Mouse (Mus musculus): Measurements from ENCODE around the gene Epb41l2. TPM values are rescaled to one million over a fixed set of nuclear protein-coding genes. Genes with fewer than 3 reads are reported as not detected.

The Epb41l2 gene
- polyA plus RNA-seq, 1 experiment from 2014 or later, result 41.3 TPM

DNA sequence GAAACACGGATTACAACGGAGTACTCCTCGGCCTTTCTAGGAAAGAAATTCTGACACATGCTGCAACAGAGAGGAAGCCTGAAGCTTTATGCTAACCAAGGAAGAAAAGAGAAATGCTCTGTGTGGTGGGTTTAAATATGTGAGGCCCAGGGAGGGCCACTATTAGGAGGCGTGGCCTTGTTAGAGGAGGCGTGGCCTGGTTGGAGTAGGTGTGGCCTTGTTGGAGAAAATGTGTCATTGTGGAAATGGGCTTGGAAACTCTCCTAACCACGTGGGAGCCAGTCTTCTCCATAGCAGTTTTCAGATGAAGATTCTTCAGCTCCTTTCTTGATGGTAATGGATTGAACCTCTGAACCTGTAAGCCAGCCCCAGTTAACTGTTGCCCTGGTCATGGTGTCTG is 32.1 kb upstream of the Epb41l2 start:
- no peak for ATAC-seq
- CTCF ChIA-PET, result no interaction called here
- POLR2A ChIA-PET, result no interaction called here
- in situ Hi-C loops (cut with MboI; ENCODE audit: low pct_unique_long_range_greater_than_20kb), result no loop called here
- no peaks in the 10 kb centered on the region for H3K27me3 ChIP-seq
- no peak for TF ChIP-seq CTCF (IDR thresholded peaks at IDR 0.05)
- no peak for DNase-seq (ENCODE audit: low read depth, low spot score)

GRCm38 (mm10) chr10:25330094-25330493 is 29.5 kb upstream of the Epb41l2 start:
- H3K27me3 ChIP-seq, result no peaks in the 10 kb centered on the region
- no peak for ATAC-seq
- in situ Hi-C loops (cut with MboI; ENCODE audit: low pct_unique_long_range_greater_than_20kb), result no loop called here
- ChIA-PET POLR2A (interaction anchor here (1.5 kb wide), 1 partner anchor 33 kb away, joined by 6 read pairs; no protein-coding TSS in a partner anchor), CTCF (interaction anchor here (1.2 to 1.4 kb wide), 2 partner anchors 20 to 25 kb away, joined by 3 to 6 read pairs; no protein-coding TSS in a partner anchor)
- DNase-seq (ENCODE audit: low read depth, low spot score), result no peak
- no peak for TF ChIP-seq CTCF (IDR thresholded peaks at IDR 0.05)

GRCm38 (mm10) chr10:25331321-25332049 is 28.1 kb upstream of the Epb41l2 start:
- POLR2A ChIA-PET, result interaction anchor here (1.1 to 1.5 kb wide), 2 partner anchors 29 to 34 kb away, joined by 3 to 6 read pairs; no protein-coding TSS in a partner anchor
- CTCF ChIA-PET, result interaction anchor here (0.9 to 1.4 kb wide), 4 partner anchors 9 to 22 kb away, joined by 3 read pairs; no protein-coding TSS in a partner anchor
- DNase-seq (ENCODE audit: low read depth, low spot score), result no peak
- ATAC-seq, result peak; percentile 62
- in situ Hi-C loops (cut with MboI; ENCODE audit: low pct_unique_long_range_greater_than_20kb), result no loop called here
- TF ChIP-seq CTCF (IDR thresholded peaks at IDR 0.05), result no peak
- no peaks in the 10 kb centered on the region for H3K27me3 ChIP-seq

GRCm38 (mm10) chr10:25333390-25334079 is 26.1 kb upstream of the Epb41l2 start:
- CTCF ChIA-PET, result no interaction called here
- DNase-seq (ENCODE audit: low read depth, low spot score) (no peak), ATAC-seq (no peak)
- in situ Hi-C loops (cut with MboI; ENCODE audit: low pct_unique_long_range_greater_than_20kb), result no loop called here
- no peak for TF ChIP-seq CTCF (IDR thresholded peaks at IDR 0.05)
- POLR2A ChIA-PET, result no interaction called here
- no peaks in the 10 kb centered on the region for H3K27me3 ChIP-seq

- DNase-seq (ENCODE audit: low read depth, low spot score), result no peak
- in situ Hi-C loops (cut with MboI; ENCODE audit: low pct_unique_long_range_greater_than_20kb), result no loop called here
- ATAC-seq, result peak; percentile 79
- no peaks in the 10 kb centered on the region for H3K27me3 ChIP-seq
- ChIA-PET POLR2A (interaction anchor here (0.6 kb wide), 1 partner anchor 43 kb away, joined by 6 read pairs; no protein-coding TSS in a partner anchor), CTCF (interaction anchor here (1.1 to 1.4 kb wide), 3 partner anchors 9 to 149 kb away, joined by 3 to 4 read pairs (median 3); no protein-coding TSS in a partner anchor)
- TF ChIP-seq CTCF (IDR thresholded peaks at IDR 0.05), result no peak
Measured at GRCm38 (mm10) chr10:25340675-25341074, 18.9 kb upstream of the Epb41l2 start.

- in situ Hi-C loops (cut with MboI; ENCODE audit: low pct_unique_long_range_greater_than_20kb), result no loop called here
- no peak for TF ChIP-seq CTCF (IDR thresholded peaks at IDR 0.05)
- ChIA-PET CTCF (interaction anchor here (0.8 to 1.4 kb wide), 2 partner anchors 11 to 27 kb away, joined by 3 read pairs; no protein-coding TSS in a partner anchor), POLR2A (no interaction called here)
- no peak for DNase-seq (ENCODE audit: low read depth, low spot score)
- no peak for ATAC-seq
- no peaks in the 10 kb centered on the region for H3K27me3 ChIP-seq
Measured at GRCm38 (mm10) chr10:25342801-25343200, 16.8 kb upstream of the Epb41l2 start.

GRCm38 (mm10) chr10:25353941-25354340 is 5.7 kb upstream of the Epb41l2 start:
- DNase-seq (ENCODE audit: low read depth, low spot score) (no peak), ATAC-seq (no peak)
- in situ Hi-C loops (cut with MboI; ENCODE audit: low pct_unique_long_range_greater_than_20kb), result no loop called here
- no peak for TF ChIP-seq CTCF (IDR thresholded peaks at IDR 0.05)
- POLR2A ChIA-PET, result no interaction called here
- CTCF ChIA-PET, result no interaction called here
- H3K27me3 ChIP-seq, result no peaks in the 10 kb centered on the region

- ChIA-PET CTCF (no interaction called here), POLR2A (no interaction called here)
- DNase-seq (ENCODE audit: low read depth, low spot score), result no peak
- H3K27me3 ChIP-seq, result no peaks in the 10 kb centered on the region
- ATAC-seq, result no peak
- in situ Hi-C loops (cut with MboI; ENCODE audit: low pct_unique_long_range_greater_than_20kb), result no loop called here
- no peak for TF ChIP-seq CTCF (IDR thresholded peaks at IDR 0.05)
Measured at GRCm38 (mm10) chr10:25354390-25354789, 5.2 kb upstream of the Epb41l2 start.

DNA sequence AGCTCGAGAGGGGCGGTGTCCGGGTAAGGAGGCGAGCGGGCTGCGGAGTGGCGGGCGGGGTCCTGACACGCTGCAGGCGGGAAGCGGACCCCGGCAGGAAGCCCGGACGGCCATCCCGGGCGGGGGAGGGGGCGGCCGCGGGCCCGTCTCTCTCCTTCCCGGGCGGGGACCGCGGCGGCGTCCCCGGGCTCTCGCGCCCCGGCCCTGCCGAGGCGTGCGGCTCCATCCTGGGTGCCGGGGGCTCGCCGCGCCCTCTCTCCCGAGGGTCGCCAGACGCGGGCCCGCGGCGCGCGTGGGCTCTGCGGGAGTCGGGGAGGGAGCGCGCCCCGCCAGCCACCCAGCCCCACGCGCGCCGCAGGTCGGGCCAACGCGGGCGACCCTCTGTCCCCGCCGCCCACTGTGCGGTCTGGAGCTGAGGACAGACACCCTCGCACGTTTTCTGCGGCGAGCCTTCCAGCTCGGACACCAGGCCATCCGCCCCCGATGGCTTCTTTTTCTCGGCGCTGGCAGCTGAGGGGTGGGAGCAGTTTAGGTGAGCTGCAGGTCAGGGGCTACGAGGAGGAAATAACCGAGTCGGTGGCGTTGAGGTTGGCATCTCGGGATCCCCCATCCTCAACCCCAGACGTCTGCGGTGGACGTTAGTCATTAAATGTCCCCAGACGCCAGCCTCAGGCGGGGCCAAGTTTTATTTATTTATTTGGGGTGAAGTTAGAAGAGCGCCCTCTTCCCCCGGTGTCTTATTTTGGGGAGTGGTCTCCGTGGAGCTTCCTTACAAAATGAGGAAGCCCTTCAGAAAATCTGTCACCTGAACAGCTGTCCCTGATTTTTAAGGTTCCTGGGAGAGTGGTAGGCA is 587 bp downstream of the Epb41l2 start:
- ATAC-seq (peak; percentile 34), DNase-seq (ENCODE audit: low read depth, low spot score) (no peak)
- TF ChIP-seq CTCF (IDR thresholded peaks at IDR 0.05), result peak; percentile 43
- no peaks in the 10 kb centered on the region for H3K27me3 ChIP-seq
- ChIA-PET CTCF (interaction anchor here (1.2 to 1.4 kb wide), 3 partner anchors 11 to 121 kb away, joined by 3 to 5 read pairs (median 3); no protein-coding TSS in a partner anchor), POLR2A (interaction anchor here (1.0 kb wide), 1 partner anchor 11 kb away, joined by 3 read pairs; no protein-coding TSS in a partner anchor)
- in situ Hi-C loops (cut with MboI; ENCODE audit: low pct_unique_long_range_greater_than_20kb), result loop anchor here (5.0 to 10.0 kb wide), 2 partner anchors 63 to 125 kb away; no protein-coding TSS in a partner anchor

DNA sequence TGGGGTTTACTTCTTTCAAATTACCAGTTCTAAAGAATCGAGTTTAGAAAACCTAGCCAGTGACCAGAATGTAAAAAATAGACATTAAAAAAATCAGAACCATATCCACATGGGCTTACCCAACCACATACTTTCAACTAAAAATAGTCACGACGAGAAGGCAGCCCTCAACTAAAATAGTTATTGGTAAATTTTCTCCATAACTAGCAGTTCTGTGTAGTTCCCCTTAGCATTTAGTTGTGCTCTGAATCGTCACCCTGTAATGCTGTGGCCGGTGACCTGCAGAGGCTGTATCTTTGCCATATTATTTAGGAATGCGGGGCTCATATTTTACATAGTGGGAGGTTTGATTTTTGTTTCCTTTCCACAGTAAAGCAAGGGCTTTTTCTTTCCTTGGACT is 2.6 kb downstream of the Epb41l2 start:
- ChIA-PET CTCF (interaction anchor here (1.2 to 1.7 kb wide), 4 partner anchors 9 to 127 kb away, joined by 3 to 5 read pairs (median 3); no protein-coding TSS in a partner anchor), POLR2A (no interaction called here)
- ATAC-seq (no peak), DNase-seq (ENCODE audit: low read depth, low spot score) (no peak)
- no peaks in the 10 kb centered on the region for H3K27me3 ChIP-seq
- no peak for TF ChIP-seq CTCF (IDR thresholded peaks at IDR 0.05)
- in situ Hi-C loops (cut with MboI; ENCODE audit: low pct_unique_long_range_greater_than_20kb), result loop anchor here (5.0 to 10.0 kb wide), 2 partner anchors 65 to 123 kb away; no protein-coding TSS in a partner anchor
